Mouse (Mus musculus) liver, embryonic 15.5 days (tissue): Measurements from ENCODE around the gene 4930438A08Rik. TPM values are rescaled to one million over a fixed set of nuclear protein-coding genes. Genes with fewer than 3 reads are reported as not detected.

Experiments used
- ATAC-seq: fragments of 200-750 bp; cut with Nextera tagmentation; 2 replicates; pipeline ENCODE4 v1.8.0; 2017; ENCODE audit warnings: moderate number of reproducible peaks, mild to moderate bottlenecking, moderate library complexity; ENCODE audit not compliant: insufficient read depth
- H3K27ac ChIP-seq: fragments of 300-500 bp; sonication (generic); replicated peaks from 2 replicates; pipeline ENCODE4 v1.5.1; 2015; ENCODE audit warnings: mild to moderate bottlenecking, inconsistent platforms
- H3K27me3 ChIP-seq: fragments of 300-500 bp; sonication (generic); 2 replicates; pipeline ENCODE4 v1.6.1; 2015; ENCODE audit warnings: mild to moderate bottlenecking, inconsistent platforms
- H3K36me3 ChIP-seq: fragments of 300-500 bp; sonication (generic); replicated peaks from 2 replicates; pipeline ENCODE4 v1.6.1; 2015; ENCODE audit warnings: moderate library complexity, mild to moderate bottlenecking, inconsistent platforms
- H3K4me1 ChIP-seq: fragments of 300-500 bp; sonication (generic); replicated peaks from 2 replicates; pipeline ENCODE4 v1.6.1; 2015; ENCODE audit warnings: inconsistent platforms
- H3K4me2 ChIP-seq: fragments of 300-500 bp; sonication (generic); 2 replicates; pipeline ENCODE4 v1.6.1; 2015; ENCODE audit warnings: moderate library complexity, mild to moderate bottlenecking, inconsistent platforms
- H3K4me3 ChIP-seq: fragments of 300-500 bp; sonication (generic); replicated peaks from 2 replicates; pipeline ENCODE4 v1.5.1; 2015; ENCODE audit warnings: mild to moderate bottlenecking, inconsistent platforms
- H3K9ac ChIP-seq: fragments of 300-500 bp; sonication (generic); 2 replicates; pipeline ENCODE4 v1.6.1; 2015; ENCODE audit warnings: moderate library complexity, mild to moderate bottlenecking, inconsistent platforms
- H3K9me3 ChIP-seq: fragments of 300-500 bp; sonication (generic); replicated peaks from 2 replicates; pipeline ENCODE4 v1.6.1; 2016; ENCODE audit warnings: inconsistent platforms
- WGBS: fragments of 180-500 bp; shearing (Covaris S2); methylation state at CpG from one replicate; pipeline ENCODE4 v1.1.7; 2015; ENCODE audit warnings: mixed read lengths; ENCODE audit not compliant: insufficient replicate concordance; 5-methylcytosine and 5-hydroxymethylcytosine counted together
- polyA plus RNA-seq: library from polyadenylated mRNA; unstranded; fragments of >200 nt; fragmentation: Nextera tagmentation; extraction: Ambion mirVana; gene quantifications from 2 replicates; pipeline ENCODE4 v1.2.1, GENCODE M21; 2015

Gene 4930438A08Rik
- polyA plus RNA-seq, 1 experiment from 2014 or later, result 2.9 TPM

GRCm38 (mm10) chr11:58281970-58282496, 7.4 kb downstream of the 4930438A08Rik start:
- H3K4me1 ChIP-seq, result no peaks in the 10 kb centered on the region
- H3K27ac ChIP-seq, result no peak overlapping the region
- 56% methylated on average over 13 of the region's 13 CpGs for WGBS
- no peak overlapping the region for H3K4me2 ChIP-seq
- no peak overlapping the region for H3K4me3 ChIP-seq
- H3K36me3 ChIP-seq, result no peaks in the 10 kb centered on the region
- no peaks in the 10 kb centered on the region; the same call in none of the 2 replicates for H3K27me3 ChIP-seq
- no peak overlapping the region for H3K9ac ChIP-seq
- ATAC-seq, result no peak
- H3K9me3 ChIP-seq, result no peaks in the 10 kb centered on the region

- no peak overlapping the region for H3K9ac ChIP-seq
- no peaks in the 10 kb centered on the region for H3K36me3 ChIP-seq
- no peak overlapping the region for H3K4me3 ChIP-seq
- H3K4me1 ChIP-seq, result no peaks in the 10 kb centered on the region
- ATAC-seq, result no peak
- H3K9me3 ChIP-seq, result no peaks in the 10 kb centered on the region
- no peak overlapping the region for H3K4me2 ChIP-seq
- H3K27ac ChIP-seq, result no peak overlapping the region
- WGBS, result 52% methylated on average over 5 of the region's 5 CpGs
- H3K27me3 ChIP-seq, result no peaks in the 10 kb centered on the region; the same call in none of the 2 replicates
Observed at GRCm38 (mm10) chr11:58282518-58282917, 7.9 kb downstream of the 4930438A08Rik start.

DNA sequence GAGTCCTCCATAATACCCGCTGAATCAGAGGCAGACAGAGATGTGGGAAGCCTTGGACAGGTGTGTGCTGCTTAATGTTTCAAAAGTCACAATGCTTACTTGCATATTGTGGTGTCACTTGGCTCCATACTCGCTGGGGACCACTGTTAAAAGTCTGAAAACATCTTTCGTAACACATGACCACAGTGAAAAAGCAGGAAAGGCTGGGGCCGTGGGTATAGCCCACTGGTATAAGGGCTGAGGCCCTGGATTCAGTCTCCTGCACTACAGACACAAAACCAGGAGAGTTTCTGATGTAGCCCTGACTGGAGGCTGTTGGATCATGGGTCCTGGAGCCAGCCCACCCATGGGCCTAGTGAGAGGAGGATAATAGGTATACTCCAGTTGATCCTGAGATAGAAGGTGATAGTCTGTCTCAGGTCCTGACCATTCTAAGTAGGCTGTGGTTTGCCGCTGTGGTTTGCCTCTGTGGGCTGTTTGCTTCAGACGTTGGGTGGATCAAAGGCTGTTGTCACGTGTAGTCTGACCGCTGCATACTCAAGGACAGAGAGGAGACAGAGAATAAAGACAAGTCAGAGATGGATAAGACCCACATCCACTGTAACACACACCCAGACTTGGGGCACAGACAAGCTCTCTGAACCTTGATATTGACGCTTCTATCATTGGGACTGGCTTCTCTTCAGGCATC, 15.5 kb downstream of the 4930438A08Rik start:
- H3K27ac ChIP-seq, result no peak overlapping the region
- no peaks in the 10 kb centered on the region for H3K9me3 ChIP-seq
- no peaks in the 10 kb centered on the region for H3K36me3 ChIP-seq
- no peaks in the 10 kb centered on the region for H3K4me1 ChIP-seq
- no peak overlapping the region for H3K4me2 ChIP-seq
- WGBS, result 28% methylated on average over 9 of the region's 9 CpGs
- no peak; the same call in 1 of the 2 replicates for ATAC-seq
- H3K4me3 ChIP-seq, result no peak overlapping the region
- no peak overlapping the region for H3K9ac ChIP-seq
- no peaks in the 10 kb centered on the region; the same call in 1 of the 2 replicates for H3K27me3 ChIP-seq

DNA sequence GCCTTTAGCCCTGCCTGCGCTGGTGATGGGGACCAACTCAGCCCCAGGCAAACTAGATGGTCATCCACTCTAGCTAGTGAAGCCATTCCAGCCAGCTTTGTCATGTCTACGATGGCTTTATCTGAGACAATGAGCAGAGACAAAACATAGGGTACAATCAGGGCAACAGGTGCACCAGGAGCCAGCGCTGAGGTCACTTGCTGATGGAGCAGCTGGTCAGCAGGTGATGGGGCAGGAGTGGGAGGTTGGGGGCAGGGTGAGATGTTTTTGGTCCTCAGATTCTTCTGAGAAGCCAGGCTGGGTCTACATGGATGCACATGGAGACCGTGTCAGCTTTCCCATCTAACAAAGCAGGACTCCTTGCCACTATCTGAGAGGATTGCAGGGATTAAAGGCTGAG, 16.2 kb downstream of the 4930438A08Rik start:
- no peak overlapping the region for H3K4me3 ChIP-seq
- H3K9me3 ChIP-seq, result no peaks in the 10 kb centered on the region
- H3K4me2 ChIP-seq, result no peak overlapping the region
- H3K36me3 ChIP-seq, result no peaks in the 10 kb centered on the region
- H3K27me3 ChIP-seq, result no peaks in the 10 kb centered on the region; the same call in 1 of the 2 replicates
- ATAC-seq, result no peak
- H3K27ac ChIP-seq, result no peak overlapping the region
- no peaks in the 10 kb centered on the region for H3K4me1 ChIP-seq
- 59% methylated on average over 4 of the region's 4 CpGs for WGBS
- H3K9ac ChIP-seq, result no peak overlapping the region

- Histone ChIP-seq H3K9me3 (no peaks in the 10 kb centered on the region), H3K4me2 (no peak overlapping the region), H3K9ac (no peak overlapping the region), H3K4me1 (no peaks in the 10 kb centered on the region), H3K36me3 (no peaks in the 10 kb centered on the region), H3K27ac (no peak overlapping the region), H3K4me3 (no peak overlapping the region), H3K27me3 (no peaks in the 10 kb centered on the region)
- ATAC-seq, result no peak
- 49% methylated on average over 4 of the region's 4 CpGs for WGBS
Observed at GRCm38 (mm10) chr11:58292791-58293190, 18.2 kb downstream of the 4930438A08Rik start.

GRCm38 (mm10) chr11:58297396-58297795, 22.8 kb downstream of the 4930438A08Rik start:
- no peak overlapping the region for H3K4me3 ChIP-seq
- peaks cover 10% of the 10 kb centered on the region for H3K4me1 ChIP-seq
- no peaks in the 10 kb centered on the region for H3K9me3 ChIP-seq
- no peaks in the 10 kb centered on the region for H3K36me3 ChIP-seq
- WGBS, result 63% methylated on average over 6 of the region's 6 CpGs
- no peak overlapping the region for H3K4me2 ChIP-seq
- no peak overlapping the region for H3K27ac ChIP-seq
- H3K27me3 ChIP-seq, result peaks cover 3% of the 10 kb centered on the region; the same call in 1 of the 2 replicates
- H3K9ac ChIP-seq, result no peak overlapping the region
- no peak for ATAC-seq

GRCm38 (mm10) chr11:58301057-58301456, 26.5 kb downstream of the 4930438A08Rik start:
- Histone ChIP-seq H3K4me3 (peak overlapping the region; percentile 67), H3K9ac (no peak overlapping the region; the same call in 1 of the 2 replicates), H3K9me3 (no peaks in the 10 kb centered on the region), H3K36me3 (no peaks in the 10 kb centered on the region), H3K27ac (peak overlapping the region; percentile 58; the same call in 1 of the 2 replicates), H3K4me1 (peaks cover 27% of the 10 kb centered on the region), H3K27me3 (peaks cover 3% of the 10 kb centered on the region; the same call in 1 of the 2 replicates), H3K4me2 (peak overlapping the region; percentile 76)
- WGBS, result 17% methylated on average over 13 of the region's 13 CpGs
- no peak for ATAC-seq

DNA sequence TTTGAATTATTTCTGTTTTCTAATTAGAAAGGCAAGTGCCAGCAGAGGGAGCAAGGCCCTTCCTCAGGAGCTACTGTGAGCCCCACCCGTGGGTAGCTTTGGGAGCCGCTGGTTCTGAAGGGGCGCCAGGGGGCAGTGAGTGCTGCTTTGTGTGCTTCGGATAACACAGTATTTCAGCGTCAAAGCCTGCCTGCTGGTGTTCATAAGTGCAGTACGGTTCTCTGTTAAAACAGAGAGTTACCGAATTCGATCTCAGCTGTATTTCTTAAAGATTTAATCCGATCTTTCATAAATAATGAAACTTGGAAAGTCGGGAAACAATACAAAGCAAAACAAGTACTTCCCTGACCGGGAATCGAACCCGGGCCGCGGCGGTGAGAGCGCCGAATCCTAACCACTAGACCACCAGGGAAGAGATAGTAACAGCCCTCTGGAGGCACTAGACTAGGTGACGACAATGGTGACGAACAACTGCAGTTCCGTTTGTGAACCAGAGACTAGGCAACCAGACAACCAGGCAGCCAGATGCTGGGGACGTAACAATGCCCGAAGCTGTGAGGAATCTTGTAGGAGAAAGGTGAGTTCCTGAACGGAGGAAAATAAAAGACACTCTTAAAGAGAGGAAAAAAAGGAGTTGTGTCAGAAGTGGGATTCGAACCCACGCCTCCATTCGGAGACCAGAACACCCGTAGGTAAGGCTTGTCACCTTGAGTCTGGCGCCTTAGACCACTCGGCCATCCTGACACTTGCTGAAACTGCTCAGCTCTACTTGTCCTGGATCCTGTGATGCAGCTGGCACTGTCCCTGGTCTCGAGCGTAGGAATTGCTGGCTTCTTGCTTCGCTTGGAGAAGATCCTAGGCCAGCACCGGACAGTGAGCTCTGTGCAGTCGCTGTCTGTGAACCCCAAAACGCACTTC, 27.5 kb downstream of the 4930438A08Rik start:
- under 1% methylated on average over 36 of the region's 36 CpGs for WGBS
- Histone ChIP-seq H3K27me3 (peaks cover 3% of the 10 kb centered on the region; the same call in 1 of the 2 replicates), H3K4me2 (peak overlapping the region; percentile 76), H3K9ac (peak overlapping the region; percentile 63), H3K27ac (peak overlapping the region; percentile 89), H3K9me3 (no peaks in the 10 kb centered on the region), H3K4me3 (peak overlapping the region; percentile 67), H3K4me1 (peaks cover 36% of the 10 kb centered on the region), H3K36me3 (no peaks in the 10 kb centered on the region)
- ATAC-seq, result peak; percentile 84

DNA sequence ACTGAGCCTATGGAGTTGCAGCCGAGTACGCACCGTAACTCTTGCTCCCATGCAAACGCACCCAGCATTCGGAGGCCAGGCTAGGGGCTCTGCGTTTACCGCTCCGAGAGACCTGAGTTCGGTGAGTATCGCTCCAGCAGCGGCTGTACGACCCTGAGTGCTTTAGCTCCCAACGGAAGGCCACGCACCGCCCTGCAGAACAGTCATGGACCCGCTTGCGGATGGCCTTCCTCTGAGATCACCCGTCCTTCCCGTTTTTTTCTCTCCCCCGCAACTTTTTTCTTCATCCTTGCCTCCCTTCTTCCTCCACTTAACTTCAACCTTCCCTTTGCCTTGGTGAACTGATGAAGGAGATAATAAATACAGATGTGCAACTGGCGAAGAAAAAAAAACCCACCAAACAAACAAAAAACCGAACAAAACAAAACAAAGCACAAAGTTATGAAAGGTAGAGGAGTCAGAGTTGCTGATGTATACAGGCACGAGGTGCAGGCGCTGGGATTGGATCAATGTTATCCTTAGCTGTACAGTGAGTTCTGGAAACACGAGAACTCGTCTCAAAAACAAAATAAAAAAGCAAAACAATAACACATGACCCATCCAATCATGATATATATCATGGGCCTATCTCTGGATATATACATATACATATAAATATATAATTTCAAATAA, 28.3 kb downstream of the 4930438A08Rik start:
- H3K36me3 ChIP-seq, result no peaks in the 10 kb centered on the region
- WGBS, result 1% methylated on average over 26 of the region's 26 CpGs

GRCm38 (mm10) chr11:58303594-58303993, 29.0 kb downstream of the 4930438A08Rik start:
- Histone ChIP-seq H3K4me2 (peak overlapping the region; percentile 76), H3K9ac (no peak overlapping the region), H3K4me1 (peaks cover 47% of the 10 kb centered on the region), H3K4me3 (peak overlapping the region; percentile 36), H3K27ac (peak overlapping the region; percentile 41; the same call in 1 of the 2 replicates), H3K27me3 (peaks cover 2% of the 10 kb centered on the region; the same call in 1 of the 2 replicates), H3K9me3 (no peaks in the 10 kb centered on the region), H3K36me3 (no peaks in the 10 kb centered on the region)
- ATAC-seq, result no peak
- 50% methylated on average over 7 of the region's 7 CpGs for WGBS

More for the DNA sequence above, 28.3 kb downstream of the 4930438A08Rik start:
- Histone ChIP-seq H3K4me2 (peak overlapping the region; percentile 76), H3K4me3 (peak overlapping the region; percentile 67), H3K9me3 (no peaks in the 10 kb centered on the region), H3K27ac (peak overlapping the region; percentile 89), H3K27me3 (peaks cover 3% of the 10 kb centered on the region; the same call in 1 of the 2 replicates), H3K4me1 (peaks cover 44% of the 10 kb centered on the region), H3K9ac (peak overlapping the region; percentile 63)
- ATAC-seq, result peak; percentile 50
